Mouse (Mus musculus) monocyte, adult 2 months (primary cell): ENCODE data around the gene Itgb3.
"Not testable (repeated sequence)": the region's sequence is repeated elsewhere in the genome, so short reads cannot be mapped to it uniquely, and the experiment has no call there.

ENCODE experiments used
- DNase-seq, 2 experiments: peaks; one replicate each; pipeline ENCODE4 v3.0.0; 2022; ENCODE audit warnings: low spot score in 2 of 2, low read depth in 1 of 2

Gene Itgb3

GRCm38 (mm10) chr11:104607491-104608245, at the start of gene Itgb3:
Gene Itgb3, plus strand, starts transcription at chr11:104608000.
- no peak for DNase-seq

GRCm38 (mm10) chr11:104558065-104558464, 49.7 kb upstream of the Itgb3 start:
- no peak for DNase-seq

- DNase-seq: no peak
Observed at GRCm38 (mm10) chr11:104558651-104559403, 49.0 kb upstream of the Itgb3 start.

DNA sequence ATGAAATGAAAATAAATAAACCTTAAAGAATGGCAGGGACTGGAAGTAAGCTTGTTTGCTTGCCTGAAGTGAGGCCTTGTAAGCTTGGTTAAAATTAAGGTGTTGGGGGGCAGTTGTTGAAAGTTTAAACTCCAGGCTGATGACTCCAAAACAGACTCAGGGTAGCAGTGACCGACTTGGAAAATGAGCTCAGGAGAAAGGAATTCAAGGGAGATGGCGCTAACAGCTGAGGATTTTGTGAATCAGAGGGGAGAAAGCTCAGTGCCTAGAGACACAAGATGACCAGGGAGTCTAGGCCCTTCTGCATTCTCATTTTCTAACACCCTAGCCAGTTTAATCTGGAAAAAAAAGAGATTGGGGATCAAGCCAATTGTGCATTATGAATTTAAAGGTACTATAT, 46.8 kb upstream of the Itgb3 start:
- DNase-seq: no peak

GRCm38 (mm10) chr11:104563496-104563895, 44.3 kb upstream of the Itgb3 start:
- DNase-seq: no peak

- DNase-seq: no peak
Observed at GRCm38 (mm10) chr11:104565172-104565571, 42.6 kb upstream of the Itgb3 start.

- DNase-seq: no peak
Observed at GRCm38 (mm10) chr11:104566097-104566496, 41.7 kb upstream of the Itgb3 start.

DNA sequence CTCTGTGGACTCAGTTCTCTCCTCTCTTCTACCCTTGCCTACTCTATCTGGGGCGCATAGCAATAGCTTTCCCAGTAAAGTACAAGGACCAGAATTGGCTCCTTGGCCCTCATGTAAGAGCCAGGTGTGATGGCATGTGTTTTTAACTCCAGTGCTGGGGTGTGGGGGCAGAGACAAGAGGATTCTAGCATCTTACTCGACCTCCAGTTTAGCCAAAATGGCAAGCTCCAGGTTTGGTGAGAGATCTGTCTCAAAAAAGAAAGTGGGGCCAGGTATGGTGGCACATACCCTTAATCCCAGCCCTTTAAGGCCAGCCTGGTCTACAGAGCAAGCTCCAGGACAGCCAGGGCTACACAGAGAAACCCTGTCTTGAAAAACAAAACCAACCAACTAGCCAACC, 41.0 kb upstream of the Itgb3 start:
- DNase-seq: no peak

- DNase-seq: no peak
Observed at GRCm38 (mm10) chr11:104567736-104568135, 40.1 kb upstream of the Itgb3 start.

DNA sequence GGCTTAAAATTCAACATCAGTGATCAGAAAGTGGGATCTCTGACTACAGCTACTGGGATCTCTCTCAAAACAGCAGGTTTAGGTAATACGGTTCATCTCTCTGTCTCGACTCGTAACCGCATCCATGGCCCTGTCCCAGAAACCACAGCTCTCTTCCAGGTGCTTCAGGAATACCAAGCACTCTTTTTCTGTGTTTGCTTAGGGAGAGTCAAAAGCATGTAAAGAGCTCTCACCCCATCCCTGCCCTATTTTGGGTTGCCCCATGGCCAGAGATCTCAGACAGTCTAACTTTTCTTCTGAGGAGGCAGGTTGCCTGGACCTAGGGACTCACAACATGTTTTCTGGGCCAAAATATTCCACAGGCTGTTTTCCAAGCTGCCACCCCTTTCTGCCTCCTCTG, 39.5 kb upstream of the Itgb3 start:
- no peak for DNase-seq

DNA sequence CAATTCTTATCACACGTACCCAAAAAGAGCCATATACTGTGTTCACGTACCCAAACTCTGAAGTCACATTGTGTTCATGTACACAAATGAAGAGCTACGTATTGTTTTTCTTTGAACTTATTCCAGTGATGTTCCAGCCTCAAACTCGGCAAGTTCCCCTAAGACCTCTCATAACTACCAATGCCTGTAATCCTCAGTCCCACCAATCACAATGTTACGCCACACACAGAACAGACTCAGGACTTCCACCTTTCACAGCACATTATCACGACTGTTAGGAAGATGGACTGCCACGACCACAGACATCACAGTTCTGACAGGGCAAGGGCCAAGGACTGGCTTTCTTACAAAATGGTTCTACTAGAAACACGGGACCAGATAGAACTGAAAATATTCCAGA, 37.3 kb upstream of the Itgb3 start:
- DNase-seq: not testable (repeated sequence)

GRCm38 (mm10) chr11:104571373-104571772, 36.4 kb upstream of the Itgb3 start:
- DNase-seq: not testable (repeated sequence)

GRCm38 (mm10) chr11:104572091-104572490, 35.7 kb upstream of the Itgb3 start:
- no peak for DNase-seq

GRCm38 (mm10) chr11:104572566-104572965, 35.2 kb upstream of the Itgb3 start:
- DNase-seq: no peak

GRCm38 (mm10) chr11:104576772-104577612, 30.8 kb upstream of the Itgb3 start:
- no peak for DNase-seq

- no peak for DNase-seq
Observed at GRCm38 (mm10) chr11:104578074-104578473, 29.7 kb upstream of the Itgb3 start.

- DNase-seq: no peak
Observed at GRCm38 (mm10) chr11:104579084-104579483, 28.7 kb upstream of the Itgb3 start.

DNA sequence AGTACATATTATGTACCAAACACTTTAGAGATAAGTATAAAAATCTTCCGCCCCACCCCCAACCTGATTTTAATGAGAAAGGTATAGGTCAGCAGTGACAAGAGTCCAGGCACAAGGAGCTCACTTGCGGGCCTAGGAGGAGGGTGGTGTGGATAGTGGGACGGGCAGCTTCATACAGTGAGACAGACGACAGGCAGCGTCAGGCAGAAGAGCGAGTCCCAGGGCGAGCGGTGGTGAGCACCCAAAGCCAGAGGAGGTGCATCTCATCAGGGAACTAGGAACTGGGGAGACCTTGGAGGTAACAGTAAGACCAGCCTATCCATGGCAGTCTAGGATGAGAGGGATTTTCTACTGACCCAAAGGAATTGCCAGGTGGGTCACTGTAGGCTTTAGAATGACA, 28.2 kb upstream of the Itgb3 start:
- DNase-seq: no peak

DNA sequence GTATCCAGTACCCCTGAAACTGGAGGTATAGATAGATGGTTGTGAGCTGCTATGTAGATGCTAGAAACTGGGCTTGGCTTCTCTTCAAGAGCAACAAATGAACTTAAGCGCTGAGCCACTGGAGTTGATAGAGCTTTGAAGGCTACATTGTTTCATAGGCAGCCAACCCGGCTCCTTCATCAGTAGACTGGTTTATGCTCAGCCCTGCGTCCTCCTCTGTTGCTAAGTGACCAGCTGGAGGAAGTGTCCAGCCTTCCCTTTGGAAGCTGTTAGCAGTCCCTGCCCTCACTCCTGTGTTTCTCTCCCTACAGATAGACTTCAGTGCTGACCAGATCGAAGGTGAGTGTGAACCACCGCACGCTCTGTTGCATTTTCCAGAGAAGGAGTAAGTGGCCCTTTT, 27.7 kb upstream of the Itgb3 start:
- no peak for DNase-seq

DNA sequence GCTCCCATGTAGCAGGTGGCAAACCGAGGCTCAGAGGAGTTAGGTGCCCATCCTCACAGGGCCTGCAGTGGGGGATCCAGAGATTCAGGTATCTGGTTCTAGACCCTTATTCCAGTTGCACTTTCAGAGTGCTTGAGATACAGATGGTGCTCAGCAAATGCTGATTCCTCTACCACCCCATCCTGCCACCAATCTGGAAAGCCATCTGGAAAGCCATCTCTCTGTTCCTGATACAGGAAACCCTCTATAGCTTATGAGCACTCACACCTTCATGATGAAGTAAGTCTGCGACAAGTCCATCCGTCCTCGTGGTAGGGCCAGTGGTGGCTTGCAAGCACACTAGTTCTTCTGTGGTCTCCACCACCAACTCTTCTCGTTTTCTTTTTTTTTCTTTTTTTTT, 27.2 kb upstream of the Itgb3 start:
- DNase-seq: no peak

- DNase-seq: no peak
Observed at GRCm38 (mm10) chr11:104581446-104582307, 26.1 kb upstream of the Itgb3 start.
